Mouse (Mus musculus) forebrain, embryonic 14.5 days (tissue): ENCODE measurements around the gene Add3. TPM values are rescaled to one million over a fixed set of nuclear protein-coding genes. Genes with fewer than 3 reads are reported as not detected.

ENCODE experiments used
- ATAC-seq: fragments of 200-750 bp; cut with Nextera tagmentation; 2 replicates; pipeline ENCODE4 v1.8.0; 2017; ENCODE audit warnings: mild to moderate bottlenecking, moderate library complexity
- DNase-seq: peaks from one replicate; pipeline ENCODE4 v3.0.0-alpha.2; 2015; ENCODE audit warnings: low spot score
- H3K27ac ChIP-seq: fragments of 300-500 bp; sonication (generic); 2 replicates; pipeline ENCODE4 v1.5.1; 2014; ENCODE audit warnings: low read depth, mild to moderate bottlenecking, control low read depth, low read length, moderate library complexity
- H3K27me3 ChIP-seq: fragments of 300-500 bp; sonication (generic); replicated peaks from 2 replicates; pipeline ENCODE4 v1.6.1; 2014; ENCODE audit warnings: low read length, control low read depth, mixed read lengths; ENCODE audit not compliant: control insufficient read depth, insufficient read depth
- H3K36me3 ChIP-seq: fragments of 300-500 bp; sonication (generic); 2 replicates; pipeline ENCODE4 v1.6.1; 2014; ENCODE audit warnings: low read length, control low read depth; ENCODE audit not compliant: control insufficient read depth, insufficient read depth
- H3K4me1 ChIP-seq: fragments of 300-500 bp; sonication (generic); 2 replicates; pipeline ENCODE4 v1.6.1; 2014; ENCODE audit warnings: antibody characterized with exemption, low read length, control low read depth; ENCODE audit not compliant: control insufficient read depth, insufficient read depth
- H3K4me2 ChIP-seq: fragments of 300-500 bp; sonication (generic); 2 replicates; pipeline ENCODE4 v1.6.1; 2014; ENCODE audit warnings: mild to moderate bottlenecking, control low read depth, low read length
- H3K4me3 ChIP-seq: fragments of 300-500 bp; sonication (generic); 2 replicates; pipeline ENCODE4 v1.5.1; 2014; ENCODE audit warnings: low read depth, low read length, control low read depth
- H3K9ac ChIP-seq: fragments of 300-500 bp; sonication (generic); 2 replicates; pipeline ENCODE4 v1.6.1; 2014; ENCODE audit warnings: mild to moderate bottlenecking, low read length, control low read depth, moderate library complexity
- H3K9me3 ChIP-seq: fragments of 300-500 bp; sonication (generic); replicated peaks from 2 replicates; pipeline ENCODE4 v1.6.1; 2016; ENCODE audit warnings: low read length, control low read depth, mixed read lengths; ENCODE audit not compliant: control insufficient read depth
- WGBS: fragments of 180-500 bp; shearing (Covaris S2); extraction: QIAGEN DNeasy Blood & Tissue Kit; methylation state at CpG from one replicate; pipeline ENCODE4 v1.1.7; 2014; 5-methylcytosine and 5-hydroxymethylcytosine counted together
- polyA plus RNA-seq: library from polyadenylated mRNA; unstranded; fragments of >200 nt; fragmentation: Nextera tagmentation; extraction: Ambion mirVana; gene quantifications from 2 replicates; pipeline ENCODE4 v1.2.1, GENCODE M21; 2014

Add3 gene
- polyA plus RNA-seq, 1 experiment from 2014 or later = 25.2 TPM

GRCm38 (mm10) chr19:53184911-53185310 lies 44.7 kb downstream of the Add3 start:
- H3K4me3 ChIP-seq = no peak overlapping the region
- no peaks in the 10 kb centered on the region for H3K36me3 ChIP-seq
- no peaks in the 10 kb centered on the region for H3K9me3 ChIP-seq
- no peak overlapping the region for H3K9ac ChIP-seq
- no peak for DNase-seq
- no peak overlapping the region for H3K27ac ChIP-seq
- 81% methylated on average over 5 of the region's 5 CpGs for WGBS
- H3K4me2 ChIP-seq = no peak overlapping the region
- no peaks in the 10 kb centered on the region for H3K4me1 ChIP-seq
- no peaks in the 10 kb centered on the region for H3K27me3 ChIP-seq
- ATAC-seq = no peak

GRCm38 (mm10) chr19:53185486-53186134 lies 45.4 kb downstream of the Add3 start:
- ATAC-seq (no peak), DNase-seq (no peak)
- no peak overlapping the region for H3K4me3 ChIP-seq
- 71% methylated on average over 8 of the region's 8 CpGs for WGBS
- H3K27me3 ChIP-seq = no peaks in the 10 kb centered on the region
- H3K27ac ChIP-seq = no peak overlapping the region
- H3K36me3 ChIP-seq = no peaks in the 10 kb centered on the region
- no peak overlapping the region for H3K4me2 ChIP-seq
- H3K4me1 ChIP-seq = no peaks in the 10 kb centered on the region
- no peaks in the 10 kb centered on the region for H3K9me3 ChIP-seq
- no peak overlapping the region for H3K9ac ChIP-seq

GRCm38 (mm10) chr19:53186456-53186855 lies 46.2 kb downstream of the Add3 start:
- no peaks in the 10 kb centered on the region for H3K36me3 ChIP-seq
- no peaks in the 10 kb centered on the region for H3K9me3 ChIP-seq
- WGBS = 84% methylated on average over 4 of the region's 4 CpGs
- no peak overlapping the region for H3K4me3 ChIP-seq
- no peak overlapping the region for H3K9ac ChIP-seq
- H3K4me2 ChIP-seq = no peak overlapping the region
- no peak for ATAC-seq
- H3K4me1 ChIP-seq = no peaks in the 10 kb centered on the region
- H3K27me3 ChIP-seq = no peaks in the 10 kb centered on the region
- DNase-seq = no peak
- no peak overlapping the region for H3K27ac ChIP-seq

- H3K9ac ChIP-seq = no peak overlapping the region
- DNase-seq (no peak), ATAC-seq (no peak)
- 75% methylated on average over 7 of the region's 7 CpGs for WGBS
- no peaks in the 10 kb centered on the region for H3K27me3 ChIP-seq
- no peak overlapping the region for H3K27ac ChIP-seq
- H3K36me3 ChIP-seq = no peaks in the 10 kb centered on the region
- no peaks in the 10 kb centered on the region for H3K4me1 ChIP-seq
- H3K9me3 ChIP-seq = no peaks in the 10 kb centered on the region
- no peak overlapping the region for H3K4me3 ChIP-seq
- no peak overlapping the region for H3K4me2 ChIP-seq
Measured at GRCm38 (mm10) chr19:53187533-53187932, 47.3 kb downstream of the Add3 start.

- DNase-seq (no peak), ATAC-seq (no peak)
- Histone ChIP-seq H3K27ac (no peak overlapping the region), H3K9me3 (no peaks in the 10 kb centered on the region), H3K4me1 (no peaks in the 10 kb centered on the region), H3K4me2 (no peak overlapping the region), H3K4me3 (no peak overlapping the region), H3K27me3 (no peaks in the 10 kb centered on the region), H3K9ac (no peak overlapping the region), H3K36me3 (no peaks in the 10 kb centered on the region)
- WGBS = 74% methylated on average over 6 of the region's 6 CpGs
Measured at GRCm38 (mm10) chr19:53188186-53188585, 47.9 kb downstream of the Add3 start.

GRCm38 (mm10) chr19:53188724-53189220 lies 48.5 kb downstream of the Add3 start:
- H3K27ac ChIP-seq = no peak overlapping the region
- H3K9me3 ChIP-seq = no peaks in the 10 kb centered on the region
- no peaks in the 10 kb centered on the region for H3K27me3 ChIP-seq
- DNase-seq (no peak), ATAC-seq (no peak)
- H3K4me3 ChIP-seq = no peak overlapping the region
- H3K4me2 ChIP-seq = no peak overlapping the region
- no peak overlapping the region for H3K9ac ChIP-seq
- no peaks in the 10 kb centered on the region; the same call in 1 of the 2 replicates for H3K4me1 ChIP-seq
- H3K36me3 ChIP-seq = no peaks in the 10 kb centered on the region
- 90% methylated on average over 5 of the region's 5 CpGs for WGBS

- Histone ChIP-seq H3K4me1 (peaks cover 5% of the 10 kb centered on the region; the same call in 1 of the 2 replicates), H3K27me3 (no peaks in the 10 kb centered on the region), H3K9me3 (no peaks in the 10 kb centered on the region), H3K4me3 (no peak overlapping the region), H3K9ac (no peak overlapping the region), H3K27ac (no peak overlapping the region), H3K36me3 (no peaks in the 10 kb centered on the region), H3K4me2 (no peak overlapping the region)
- DNase-seq (no peak), ATAC-seq (no peak)
- 83% methylated on average over 3 of the region's 3 CpGs for WGBS
Measured at GRCm38 (mm10) chr19:53189736-53190135, 49.5 kb downstream of the Add3 start.

- H3K4me1 ChIP-seq = peaks cover 9% of the 10 kb centered on the region; the same call in 1 of the 2 replicates
- WGBS = 84% methylated on average over 3 of the region's 3 CpGs
- no peak for ATAC-seq
- DNase-seq = no peak
- H3K36me3 ChIP-seq = no peaks in the 10 kb centered on the region
- no peak overlapping the region for H3K4me2 ChIP-seq
- no peaks in the 10 kb centered on the region for H3K9me3 ChIP-seq
- H3K9ac ChIP-seq = no peak overlapping the region
- H3K27me3 ChIP-seq = no peaks in the 10 kb centered on the region
- H3K4me3 ChIP-seq = no peak overlapping the region
- H3K27ac ChIP-seq = no peak overlapping the region
Measured at GRCm38 (mm10) chr19:53190232-53190631, 50.0 kb downstream of the Add3 start.

GRCm38 (mm10) chr19:53191867-53192487 lies 51.7 kb downstream of the Add3 start:
- Histone ChIP-seq H3K27me3 (no peaks in the 10 kb centered on the region), H3K36me3 (no peaks in the 10 kb centered on the region), H3K4me3 (no peak overlapping the region), H3K27ac (no peak overlapping the region), H3K9me3 (no peaks in the 10 kb centered on the region), H3K9ac (no peak overlapping the region), H3K4me1 (peaks cover 9% of the 10 kb centered on the region; the same call in 1 of the 2 replicates), H3K4me2 (no peak overlapping the region)
- WGBS = 86% methylated on average over 6 of the region's 6 CpGs
- DNase-seq = no peak
- ATAC-seq = no peak
